Mouse (Mus musculus) bone marrow, adult 2 months (tissue): ENCODE results near the gene Piezo1.

Source experiments
- CTCF ChIP-seq: fragments of 200-500 bp; IDR thresholded peaks from 2 replicates; pipeline ENCODE4 v1.5.1; 2011; ENCODE audit warnings: low read length, control low read depth; ENCODE audit not compliant: control insufficient read depth, insufficient read depth
- POLR2A ChIP-seq: fragments of 200-500 bp; IDR thresholded peaks from 2 replicates; pipeline ENCODE4 v1.6.1; 2011; ENCODE audit warnings: low read depth, mild to moderate bottlenecking, control low read depth, low read length, borderline replicate concordance; ENCODE audit not compliant: control insufficient read depth

DNA sequence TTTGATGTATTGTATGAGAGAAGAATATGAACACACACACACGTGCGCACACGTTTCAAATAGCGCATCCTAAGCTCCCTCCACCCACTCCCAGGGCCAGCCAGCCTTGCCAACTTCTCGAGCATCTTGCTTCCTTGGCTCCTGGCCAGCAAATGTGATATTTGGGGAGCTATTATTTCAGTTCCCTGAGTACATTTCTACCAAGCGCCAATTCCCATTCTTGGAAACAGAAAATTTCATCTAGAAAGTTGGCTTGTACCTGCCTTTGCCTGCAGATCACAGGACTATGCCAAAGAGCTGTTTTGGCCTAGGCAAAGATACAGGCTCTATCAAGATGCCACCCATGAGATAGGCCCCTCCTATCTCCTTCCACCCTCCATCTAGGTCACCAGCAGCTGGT lies 3.7 kb upstream of the Piezo1 start:
- TF ChIP-seq CTCF (no peak), POLR2A (no peak)
